Mouse (Mus musculus) cerebral cortex, adult 2 months (tissue): ENCODE results near the gene Nr2c2.

Experiments
- WGBS: fragments of 180-500 bp; shearing (Covaris S2); methylation state at CpG from one replicate; pipeline ENCODE4 v1.1.7; 2018; 5-methylcytosine and 5-hydroxymethylcytosine counted together

Nr2c2 gene

DNA sequence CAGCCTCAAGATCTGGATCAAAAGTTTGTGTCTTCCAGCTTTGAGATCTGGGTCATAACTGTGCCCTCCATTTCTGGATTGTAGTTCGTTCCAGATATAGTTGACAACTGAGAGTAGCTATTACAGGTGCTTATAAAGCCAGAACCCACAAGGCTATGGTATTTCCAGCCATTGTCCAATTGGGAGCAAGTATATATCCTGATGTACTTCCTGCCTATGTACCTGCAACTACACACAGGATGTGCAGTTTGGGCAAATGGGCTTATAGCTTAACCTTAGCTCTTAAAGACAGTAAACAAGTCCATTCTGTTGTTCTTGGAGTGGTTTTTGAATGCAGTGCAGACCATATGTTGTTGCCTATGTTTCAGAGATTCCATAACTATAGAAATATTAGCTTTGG lies 40.3 kb downstream of the Nr2c2 start:
- 79% methylated on average over 1 of the region's 1 CpGs for WGBS

DNA sequence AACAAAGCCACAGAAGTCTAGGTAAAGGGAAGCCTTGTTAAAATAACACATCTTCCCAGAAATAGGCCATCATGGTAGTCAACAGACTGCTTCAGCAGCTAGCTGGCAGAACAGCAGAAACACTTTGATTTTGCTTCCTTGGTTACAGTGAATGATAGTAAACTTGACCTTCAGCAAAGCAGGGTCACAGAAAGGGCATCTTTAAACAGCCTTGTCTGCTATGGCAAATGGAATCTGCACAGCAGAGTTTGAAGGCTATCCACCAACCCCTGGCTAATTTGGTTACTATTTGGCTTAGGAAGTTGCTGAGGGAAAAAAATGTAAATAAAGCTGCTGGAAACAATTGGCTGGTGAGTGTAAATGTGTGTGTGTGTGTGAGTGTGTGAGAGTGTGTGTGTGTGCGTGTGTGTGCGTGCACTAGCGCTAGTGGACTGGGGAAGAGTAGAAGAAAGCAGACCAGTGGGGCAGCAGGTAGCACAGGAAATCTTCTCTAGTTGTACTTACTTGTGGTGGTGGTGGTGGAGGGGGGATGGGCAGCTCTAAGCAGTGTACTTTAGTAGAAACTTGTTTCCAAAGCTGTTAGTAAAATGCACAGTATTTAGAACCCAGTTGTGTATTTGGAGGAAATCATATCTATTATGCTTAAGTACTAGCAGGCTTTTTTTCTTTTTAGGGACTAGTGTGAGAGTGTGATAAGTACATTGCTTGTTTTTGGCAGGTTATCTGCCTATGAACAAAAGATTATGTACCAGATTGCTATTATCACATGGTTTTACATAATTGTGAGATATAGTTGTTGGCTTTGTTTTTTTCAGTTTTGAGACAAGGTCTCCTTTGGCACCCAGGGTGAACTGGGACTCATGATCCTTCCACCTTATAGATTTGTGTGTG lies 41.1 kb downstream of the Nr2c2 start:
- WGBS = 75% methylated on average over 3 of the region's 3 CpGs

DNA sequence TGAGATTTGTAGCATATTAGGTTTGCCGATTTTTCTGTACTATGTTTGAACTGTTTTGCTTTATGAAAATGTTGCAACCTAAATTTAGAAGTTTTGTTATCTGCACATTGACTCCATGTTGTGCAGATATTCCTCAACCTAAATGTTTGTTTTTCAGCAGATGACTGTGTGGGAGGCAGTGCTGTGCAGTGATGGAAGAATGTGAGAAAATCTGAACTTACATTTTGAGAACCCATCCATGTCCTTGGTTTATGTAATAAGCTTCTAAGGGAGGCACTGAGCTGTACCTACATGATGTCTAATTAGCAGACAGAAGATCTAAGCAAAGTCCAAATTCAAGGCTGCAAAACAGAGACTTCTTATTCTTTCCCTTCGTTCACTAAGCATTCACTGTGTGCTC lies 42.4 kb downstream of the Nr2c2 start:
- 39% methylated on average over 2 of the region's 2 CpGs for WGBS

DNA sequence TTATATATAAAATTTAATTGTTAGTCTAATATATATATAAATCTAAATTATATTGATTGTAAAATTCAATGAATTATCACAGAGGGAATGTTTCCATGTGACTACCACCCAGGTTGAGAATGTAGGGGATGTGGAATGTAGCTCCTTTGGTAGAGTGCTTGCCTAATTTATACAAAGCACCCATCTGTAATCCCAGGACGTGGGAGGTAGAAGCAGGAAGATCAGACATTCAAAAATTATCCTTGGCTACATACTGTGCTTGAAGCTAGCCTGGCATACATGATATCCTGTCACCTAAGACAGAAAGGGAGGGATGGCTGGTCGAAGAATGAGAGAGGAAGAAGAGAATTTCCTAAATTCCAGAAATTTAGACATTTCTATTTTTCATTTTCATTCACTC lies 45.2 kb downstream of the Nr2c2 start:
- WGBS = 47% methylated on average over 2 of the region's 2 CpGs

DNA sequence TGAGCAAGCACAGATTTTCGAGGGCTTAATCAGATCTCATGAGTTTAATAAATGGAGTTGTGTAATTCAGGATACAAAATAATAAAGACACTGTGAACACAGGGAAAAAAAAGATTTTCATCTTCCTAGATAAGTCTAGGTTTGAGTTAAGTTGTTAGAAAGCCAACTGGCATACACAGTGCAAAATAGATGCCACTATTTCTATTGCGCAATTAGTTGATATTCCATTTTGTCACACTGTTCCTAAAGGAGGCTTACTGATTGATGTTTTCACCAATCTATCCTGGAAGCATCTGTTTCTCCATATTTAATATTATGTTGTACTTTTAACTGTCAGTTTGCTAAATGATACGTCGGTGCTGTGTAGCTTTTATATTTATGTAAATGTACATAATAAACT lies 54.7 kb downstream of the Nr2c2 start:
- 81% methylated on average over 4 of the region's 4 CpGs for WGBS

DNA sequence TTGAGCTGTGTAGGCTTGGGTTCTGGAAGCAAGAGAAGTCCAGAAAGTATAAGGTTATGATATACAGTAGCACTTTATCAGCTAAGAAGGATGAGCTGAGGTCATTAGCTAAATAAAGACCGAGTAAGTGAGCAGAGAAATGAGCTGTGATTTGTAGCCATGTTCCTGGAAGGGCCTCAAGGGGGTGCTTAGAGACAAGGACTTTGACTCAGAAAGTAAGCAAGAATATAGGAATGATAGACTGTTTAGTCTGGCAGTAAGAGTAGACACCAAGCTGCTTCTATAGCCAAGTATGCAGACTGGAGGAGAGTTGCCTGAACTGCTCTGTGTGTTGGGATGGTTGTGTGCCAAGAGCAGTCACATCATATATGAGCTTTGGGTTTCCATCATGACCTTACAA lies 62.6 kb downstream of the Nr2c2 start:
- WGBS = 68% methylated on average over 1 of the region's 1 CpGs

DNA sequence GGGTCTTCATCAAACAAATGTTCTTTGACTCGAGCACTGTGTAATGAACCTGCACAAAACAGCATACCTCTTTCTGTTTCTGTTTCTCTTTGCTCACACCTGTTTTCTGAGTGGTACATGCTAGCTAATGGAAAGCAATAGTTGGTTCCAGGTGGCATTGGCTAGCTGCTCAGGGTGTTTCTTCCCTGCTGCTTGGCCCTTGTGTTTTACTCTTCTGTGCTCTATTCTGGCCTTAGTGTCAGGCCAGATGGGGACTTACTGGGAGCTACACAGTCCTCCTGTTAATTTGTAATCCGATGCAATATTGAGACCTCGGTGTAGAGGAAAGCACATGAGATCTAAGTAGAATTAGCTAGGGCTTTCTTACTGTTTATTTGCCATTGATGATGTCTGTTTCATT lies 67.6 kb downstream of the Nr2c2 start:
- 85% methylated on average over 3 of the region's 3 CpGs for WGBS

DNA sequence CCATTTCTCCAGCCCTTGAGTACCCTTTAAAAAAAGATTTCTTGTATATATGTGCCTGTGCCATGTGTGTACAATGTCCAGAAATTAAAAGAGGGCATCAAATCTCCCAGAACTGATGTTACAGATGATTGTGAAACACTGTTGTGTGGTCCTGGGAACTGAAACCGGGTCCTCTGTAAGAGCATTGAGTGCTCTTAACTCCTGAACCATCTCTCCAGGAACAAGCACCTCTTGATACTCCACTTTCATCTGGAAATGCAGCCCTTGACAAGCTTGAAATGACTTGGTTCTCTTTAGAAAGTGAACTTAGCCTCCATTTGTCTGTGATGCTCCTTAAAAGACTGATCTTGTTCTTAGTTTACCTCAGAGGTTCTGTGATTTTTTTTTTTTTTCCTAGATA lies 71.5 kb downstream of the Nr2c2 start:
- WGBS = 72% methylated on average over 1 of the region's 1 CpGs

DNA sequence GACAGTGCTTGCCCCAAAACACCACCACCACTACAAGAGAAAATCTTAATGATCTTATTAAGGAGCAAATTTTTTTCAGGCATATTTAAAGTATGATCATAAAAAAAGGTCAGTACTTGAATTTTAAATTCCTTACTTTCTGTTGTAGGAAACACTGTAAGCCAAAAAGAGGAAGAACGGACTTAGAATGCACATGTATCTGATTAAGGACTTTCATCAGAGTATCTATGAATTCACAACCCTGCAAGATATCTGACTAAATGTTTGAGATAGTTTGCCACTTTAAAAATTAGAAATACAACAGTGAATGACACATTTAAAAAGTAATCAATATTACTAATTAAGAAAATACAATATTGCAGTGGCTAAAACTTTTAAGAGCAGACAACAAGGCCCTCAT lies 85.3 kb downstream of the Nr2c2 start:
- 89% methylated on average over 1 of the region's 1 CpGs for WGBS

DNA sequence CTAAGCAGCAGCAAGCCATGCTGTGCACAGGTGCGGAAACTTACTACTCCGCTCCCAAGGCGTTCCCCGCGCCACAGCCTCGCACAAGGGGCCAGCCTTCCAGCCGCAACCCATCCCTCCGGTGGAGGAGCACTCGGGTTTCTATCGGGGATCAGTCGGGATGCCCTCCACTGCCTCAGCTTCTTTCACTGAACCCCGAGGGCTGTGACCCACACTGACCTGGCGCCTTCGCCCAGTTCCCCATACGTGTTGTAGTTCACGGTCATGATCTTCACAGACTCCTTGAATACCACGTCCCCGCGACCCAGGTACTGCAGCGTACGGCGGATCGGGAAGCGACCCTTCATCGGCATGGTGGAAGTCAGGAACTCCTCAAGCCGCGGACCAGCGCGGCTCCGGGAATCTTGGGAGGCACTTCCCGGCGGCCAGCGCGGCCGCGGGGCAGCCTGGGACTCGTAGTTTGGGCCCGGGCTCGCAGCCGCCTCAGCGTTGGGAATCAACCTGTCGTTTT lies 92.5 kb downstream of the Nr2c2 start, which contains the start of gene Mrps25:
Gene Mrps25 (minus strand): TSS at position 413 of the 511 bp plus-strand sequence.
- under 1% methylated on average over 42 of the region's 42 CpGs for WGBS

DNA sequence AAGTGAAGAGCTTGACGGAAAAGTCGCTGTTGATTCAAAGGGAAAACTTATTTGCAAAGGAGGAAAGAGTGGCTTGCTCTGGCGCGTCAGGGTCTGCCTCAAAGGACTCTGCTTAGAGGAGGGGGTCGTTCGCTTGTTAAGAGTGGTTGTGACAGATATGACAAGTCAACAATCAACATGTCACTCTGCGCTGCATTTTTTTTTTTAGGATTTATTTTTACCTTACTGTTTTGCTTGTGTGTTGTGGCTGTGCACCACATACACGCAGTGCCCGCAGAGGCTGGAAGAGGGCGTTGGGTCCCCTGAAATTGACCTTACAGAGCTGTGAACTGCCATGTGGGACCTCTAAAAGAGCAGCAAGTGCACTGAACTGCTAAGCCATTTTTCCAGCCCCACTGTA lies 93.0 kb downstream of the Nr2c2 start:
- 3% methylated on average over 10 of the region's 10 CpGs for WGBS

DNA sequence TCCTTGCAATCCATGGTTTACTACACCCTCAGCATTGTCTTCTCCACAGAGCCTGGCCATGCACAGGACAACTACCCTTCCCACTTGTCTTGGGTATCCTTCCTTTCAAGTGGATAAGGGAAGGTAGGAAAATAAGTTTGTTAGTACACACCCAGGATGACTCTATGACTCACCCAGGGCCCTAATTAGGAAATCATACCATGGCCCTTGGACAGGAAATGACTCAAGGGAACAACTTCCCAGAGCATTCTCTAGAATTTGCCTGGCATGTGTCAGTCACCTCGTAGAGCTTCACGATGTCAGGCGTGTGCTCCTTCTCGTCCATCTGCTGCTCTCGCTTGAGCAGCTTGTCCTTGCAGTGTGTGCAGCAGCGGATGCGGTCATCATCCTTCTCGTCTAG lies 108.2 kb downstream of the Nr2c2 start:
- WGBS = 89% methylated on average over 8 of the region's 8 CpGs

DNA sequence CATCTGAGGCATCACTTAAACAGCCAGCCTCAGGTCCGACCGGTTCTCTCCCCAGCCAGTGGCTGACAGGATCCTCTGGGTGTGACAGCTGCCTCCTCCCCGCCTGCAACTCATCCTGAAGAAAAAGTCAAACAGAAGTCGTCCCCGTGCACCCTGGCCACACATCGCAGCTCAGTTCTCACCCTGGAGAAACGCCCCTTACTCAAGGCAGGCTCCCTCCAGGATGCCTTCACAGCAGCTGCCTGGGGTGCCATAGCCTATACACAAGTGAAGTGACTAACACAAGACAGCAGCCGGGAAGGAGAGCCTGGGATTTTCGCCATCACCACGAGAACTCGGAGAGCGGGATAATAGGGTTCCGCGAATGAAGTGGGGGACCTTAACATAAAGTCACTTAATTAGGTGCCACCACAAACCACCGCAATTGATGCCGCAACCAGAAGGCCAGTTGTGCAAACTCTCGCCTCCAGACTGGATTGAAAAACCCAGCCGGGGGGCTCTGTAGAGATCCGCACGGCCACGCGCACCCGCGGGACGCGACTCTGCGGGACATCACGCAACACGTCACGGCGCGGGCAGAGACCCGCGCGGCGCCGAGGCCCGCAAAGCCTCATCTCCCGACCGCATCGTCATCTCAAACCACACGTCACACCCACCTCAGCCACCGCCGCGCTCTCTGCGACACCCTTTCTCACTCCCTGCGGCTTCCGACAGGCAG lies 123.0 kb downstream of the Nr2c2 start:
- under 1% methylated on average over 48 of the region's 48 CpGs for WGBS

DNA sequence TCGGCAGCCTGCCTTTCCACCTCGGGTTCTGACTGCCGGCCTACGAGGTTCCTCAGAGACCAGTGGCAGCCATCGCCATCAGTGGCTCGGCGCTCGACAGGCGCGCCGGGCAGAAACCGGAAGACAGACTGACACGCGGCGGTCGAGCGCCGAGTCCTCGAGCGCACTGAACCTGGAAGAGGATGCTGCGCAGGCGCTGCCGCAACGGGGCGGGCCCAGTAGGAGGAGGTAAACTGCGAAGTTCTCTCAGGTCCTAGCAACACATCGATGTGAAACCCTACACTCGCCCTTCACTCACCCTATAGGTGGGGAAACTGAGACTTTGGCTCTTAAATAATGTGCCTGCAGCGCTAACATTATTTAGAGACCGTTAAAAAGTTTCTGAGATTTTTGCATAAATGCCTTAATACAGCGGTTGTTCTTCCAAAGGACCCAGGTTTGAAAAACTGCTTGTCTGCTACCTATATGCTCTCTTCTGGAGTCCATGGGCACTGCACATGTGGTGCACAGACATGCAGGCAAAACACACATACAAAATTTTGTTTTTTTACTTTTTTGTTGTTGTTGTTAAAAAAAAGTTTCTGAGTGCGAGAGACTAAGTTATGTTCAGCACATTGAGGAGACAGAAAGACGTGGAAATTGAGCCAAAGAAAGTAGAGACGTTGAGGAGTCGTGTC lies 123.7 kb downstream of the Nr2c2 start, which contains the start of gene Rbsn:
Gene Rbsn (minus strand): TSS at position 153 of the 677 bp plus-strand sequence.
- WGBS = 8% methylated on average over 35 of the region's 35 CpGs

DNA sequence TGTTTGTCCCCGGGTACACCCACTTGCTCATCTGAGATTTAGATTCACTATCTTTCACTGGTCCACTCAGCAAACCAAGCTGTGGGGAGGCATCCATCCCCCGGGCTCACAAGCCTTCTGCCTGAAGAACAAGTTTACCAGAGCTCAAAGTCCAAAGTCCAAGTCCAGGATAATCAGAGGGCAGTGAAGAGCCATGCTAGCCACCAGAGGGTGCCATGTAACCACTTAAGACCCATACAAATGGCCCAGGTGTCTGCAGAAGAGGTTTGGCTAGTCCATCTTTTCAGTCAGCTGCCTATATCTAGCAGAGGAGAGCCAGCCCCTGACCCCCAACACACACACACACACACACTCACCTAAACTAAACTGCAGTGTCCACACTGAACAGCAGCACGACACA lies 128.3 kb downstream of the Nr2c2 start:
- WGBS = 48% methylated on average over 3 of the region's 3 CpGs

DNA sequence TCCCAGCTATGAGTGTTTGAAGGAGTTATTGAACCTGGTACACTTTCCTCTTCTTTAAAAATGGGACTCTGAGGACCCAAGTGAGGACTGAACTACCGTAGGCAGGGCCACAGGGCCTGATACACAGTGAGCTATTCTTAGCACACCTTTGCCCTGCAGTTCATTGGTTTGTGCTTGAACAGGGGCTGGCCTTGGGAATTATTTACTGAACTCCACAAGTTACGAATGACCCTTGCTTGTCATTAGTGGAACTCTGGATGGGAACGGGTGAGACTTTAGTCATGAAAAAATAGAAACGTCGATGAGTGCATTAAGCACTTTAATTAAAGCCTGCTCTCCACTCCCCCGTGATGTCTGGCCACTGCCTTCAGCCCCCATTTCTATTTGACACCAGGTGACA lies 130.4 kb downstream of the Nr2c2 start:
- 83% methylated on average over 6 of the region's 6 CpGs for WGBS

DNA sequence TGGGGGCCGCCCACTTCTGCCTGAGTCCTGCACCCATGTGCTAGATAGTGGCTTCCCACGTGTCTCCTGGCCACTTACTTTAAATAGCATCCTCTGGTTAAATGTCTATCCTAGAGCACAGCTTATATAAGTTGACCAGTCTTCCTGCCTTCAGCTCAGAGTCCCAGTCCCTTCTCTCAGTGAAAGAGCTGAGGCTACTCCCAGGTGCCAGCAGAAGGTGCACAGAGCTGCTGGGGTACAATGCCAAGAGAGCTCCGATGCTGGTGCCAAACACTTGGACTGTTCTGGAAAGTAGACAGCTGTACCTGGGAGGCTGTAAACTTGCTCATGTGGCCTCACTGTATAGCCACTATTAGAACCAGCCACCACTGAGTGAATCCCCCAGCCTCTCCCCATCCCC lies 130.8 kb downstream of the Nr2c2 start:
- WGBS = 71% methylated on average over 3 of the region's 3 CpGs
